Mouse (Mus musculus): ENCODE results near the gene Abcb9.

GRCm38 (mm10) chr5:124059677-124060076 lies 35.9 kb downstream of the Abcb9 start:
- TF ChIP-seq POLR2A (IDR thresholded peaks at IDR 0.05; ENCODE audit: insufficient read length, low read depth), result no peak
- no peak for TF ChIP-seq CEBPB (IDR thresholded peaks at IDR 0.05; ENCODE audit: insufficient read depth, poor library complexity, severe bottlenecking)
- TF ChIP-seq MYOG (IDR thresholded peaks at IDR 0.05; ENCODE audit: control insufficient read depth in 1 of 3, insufficient read depth in 1 of 3, insufficient read length in 2 of 3, low read depth in 2 of 3), result no peak
- no peak for TF ChIP-seq MAX (IDR thresholded peaks at IDR 0.05; ENCODE audit: low read depth)
- TF ChIP-seq POLR2AphosphoS2 (IDR thresholded peaks at IDR 0.05; ENCODE audit: insufficient read length, low read depth), result no peak
